ENCODE assay signal across 8 mouse cellular contexts in genomic region chr17:30196401-30197279, GRCm38 (mm10).
DNase-seq lines count a peak whose midpoint lies in the region; ATAC-seq and TF ChIP-seq lines count a peak whose summit lies in the region.

No protein-coding gene starts in this region.

- DNase-seq in lung, embryonic 14.5 days = peak; percentile 41
- no peak for DNase-seq in lung, postnatal 25 days (ENCODE audit: low spot score)
- DNase-seq in hindbrain, embryonic 14.5 days (ENCODE audit: low spot score) = no peak
- peak; percentile 40 to 42 for DNase-seq in lung, postnatal 4 days

- WGBS in lung, embryonic 14.5 days = 67% methylated on average over 17 of the region's 17 CpGs
- WGBS in embryonic facial prominence, embryonic 13.5 days = 67% methylated on average over 17 of the region's 17 CpGs
- 59% methylated on average over 17 of the region's 17 CpGs for WGBS in hindbrain, embryonic 14.5 days
- WGBS in stomach, embryonic 16.5 days = 73% methylated on average over 17 of the region's 17 CpGs

- H3K9ac ChIP-seq in lung, embryonic 14.5 days = no peak overlapping the region
- no peak overlapping the region for H3K9ac ChIP-seq in embryonic facial prominence, embryonic 13.5 days
- no peak overlapping the region; the same call in 1 of the 2 replicates for H3K9ac ChIP-seq in hindbrain, embryonic 14.5 days
- H3K9ac ChIP-seq in stomach, embryonic 16.5 days (ENCODE audit: low read length) = peak overlapping the region; percentile 28; the same call in 1 of the 2 replicates

- H3K4me2 ChIP-seq in lung, embryonic 14.5 days = no peak overlapping the region
- H3K4me2 ChIP-seq in embryonic facial prominence, embryonic 13.5 days = no peak overlapping the region
- H3K4me2 ChIP-seq in hindbrain, embryonic 14.5 days (replicated peaks) = no peak overlapping the region
- no peak overlapping the region for H3K4me2 ChIP-seq in stomach, embryonic 16.5 days (ENCODE audit: low read depth, low read length)

- ATAC-seq in lung, embryonic 14.5 days (ENCODE audit: insufficient read depth) = no peak; the same call in 1 of the 2 replicates
- ATAC-seq in activated CD4-positive, CD25-positive, alpha-beta regulatory T cell, adult 4 months = peak; percentile 13
- no peak for ATAC-seq in embryonic facial prominence, embryonic 13.5 days (ENCODE audit: insufficient number of reproducible peaks, insufficient read depth, low FRiP score, low TSS enrichment, low read depth)
- no peak for ATAC-seq in hindbrain, embryonic 14.5 days (ENCODE audit: low FRiP score)
- no peak for ATAC-seq in stomach, embryonic 16.5 days (ENCODE audit: insufficient read depth, low FRiP score)
- no peak for ATAC-seq in monocyte, adult 5-6 weeks (replicated peaks; ENCODE audit: insufficient number of reproducible peaks, low FRiP score, low TSS enrichment, poor library complexity, severe bottlenecking)

- no peaks in the 10 kb centered on the region for H3K9me3 ChIP-seq in lung, embryonic 14.5 days (ENCODE audit: low read depth, low read length)
- H3K9me3 ChIP-seq in embryonic facial prominence, embryonic 13.5 days = no peaks in the 10 kb centered on the region
- H3K9me3 ChIP-seq in hindbrain, embryonic 14.5 days (ENCODE audit: control insufficient read depth, low read length) = no peaks in the 10 kb centered on the region
- no peaks in the 10 kb centered on the region for H3K9me3 ChIP-seq in stomach, embryonic 16.5 days (replicated peaks; ENCODE audit: control insufficient read depth, low read length)

- H3K27ac ChIP-seq in lung, embryonic 14.5 days (ENCODE audit: low read depth) = peak overlapping the region; percentile 39; the same call in 1 of the 2 replicates
- H3K27ac ChIP-seq in embryonic facial prominence, embryonic 13.5 days = peak overlapping the region; percentile 55
- H3K27ac ChIP-seq in hindbrain, embryonic 14.5 days = peak overlapping the region; percentile 78; the same call in 1 of the 2 replicates
- peak overlapping the region; percentile 44 for H3K27ac ChIP-seq in stomach, embryonic 16.5 days (ENCODE audit: low read length)

- peaks cover 18% of the 10 kb centered on the region for H3K36me3 ChIP-seq in lung, embryonic 14.5 days (ENCODE audit: insufficient read depth)
- peaks cover 11% of the 10 kb centered on the region; the same call in 1 of the 2 replicates for H3K36me3 ChIP-seq in embryonic facial prominence, embryonic 13.5 days
- no peaks in the 10 kb centered on the region for H3K36me3 ChIP-seq in hindbrain, embryonic 14.5 days (replicated peaks; ENCODE audit: control insufficient read depth, insufficient read depth)
- no peaks in the 10 kb centered on the region for H3K36me3 ChIP-seq in stomach, embryonic 16.5 days (ENCODE audit: control insufficient read depth, insufficient read depth, low read length)

- no peaks in the 10 kb centered on the region for H3K27me3 ChIP-seq in lung, embryonic 14.5 days (ENCODE audit: insufficient read depth, low read length)
- H3K27me3 ChIP-seq in embryonic facial prominence, embryonic 13.5 days = no peaks in the 10 kb centered on the region
- no peaks in the 10 kb centered on the region for H3K27me3 ChIP-seq in hindbrain, embryonic 14.5 days (ENCODE audit: control insufficient read depth, insufficient read depth, low read length)
- no peaks in the 10 kb centered on the region for H3K27me3 ChIP-seq in stomach, embryonic 16.5 days (ENCODE audit: control insufficient read depth, insufficient read depth, low read length)

- peaks cover 32% of the 10 kb centered on the region for H3K4me1 ChIP-seq in lung, embryonic 14.5 days (ENCODE audit: insufficient read depth)
- peaks cover 57% of the 10 kb centered on the region for H3K4me1 ChIP-seq in embryonic facial prominence, embryonic 13.5 days
- peaks cover 87% of the 10 kb centered on the region for H3K4me1 ChIP-seq in hindbrain, embryonic 14.5 days (replicated peaks; ENCODE audit: control insufficient read depth, insufficient read depth, low read length)
- peaks cover 47% of the 10 kb centered on the region for H3K4me1 ChIP-seq in stomach, embryonic 16.5 days (ENCODE audit: control insufficient read depth, insufficient read depth, low read length)

- no peak overlapping the region for H3K4me3 ChIP-seq in lung, embryonic 14.5 days (ENCODE audit: low read depth, low read length)
- H3K4me3 ChIP-seq in embryonic facial prominence, embryonic 13.5 days = no peak overlapping the region
- H3K4me3 ChIP-seq in hindbrain, embryonic 14.5 days (replicated peaks; ENCODE audit: low read length) = no peak overlapping the region
- no peak overlapping the region for H3K4me3 ChIP-seq in stomach, embryonic 16.5 days (replicated peaks; ENCODE audit: low read length)

- no peak for TF ChIP-seq CTCF in lung, embryonic 14.5 days (IDR thresholded peaks at IDR 0.05; ENCODE audit: low read depth)

Comparison
In these comparisons a context has a peak if more than half of its experiments do, and no peak if none do; other contexts are left out.
1. DNase-seq: peak in lung, embryonic 14.5 days (single experiment) and lung, postnatal 4 days (2 of 2); none in lung, postnatal 25 days (single experiment) and hindbrain, embryonic 14.5 days (single experiment).
2. Peak in every context shown above with its lines, with median percentiles within 50 percentile points of each other: H3K27ac ChIP-seq.